Mouse (Mus musculus) heart, postnatal 25 days (tissue): ENCODE data around the gene Olfr435. TPM values are rescaled to one million over a fixed set of nuclear protein-coding genes. Genes with fewer than 3 reads are reported as not detected.
"Not testable (repeated sequence)": the region's sequence is repeated elsewhere in the genome, so short reads cannot be mapped to it uniquely, and the experiment has no call there.

Experiments used
- DNase-seq: peaks from one replicate; pipeline ENCODE4 v3.0.0; 2022; ENCODE audit warnings: low spot score
- intact Hi-C: fragments of 180-260 bp; cut with DNase I; formaldehyde crosslinking; loops from one replicate; pipeline ENCODE4 v1.15.1; 2025
- total RNA-seq, 2 experiments: library from RNA; stranded (reverse); gene quantifications; 2 replicates each; pipeline ENCODE4 v1.2.3; 2021

Olfr435 gene
- total RNA-seq = not detected

GRCm38 (mm10) chr6:43196781-43197180 lies at the start of gene Olfr435:
Gene Olfr435, plus strand, starts transcription at chr6:43197146.
- no peak for DNase-seq
- intact Hi-C loops = no loop called here

GRCm38 (mm10) chr6:43159502-43159901 lies 37.4 kb upstream of the Olfr435 start:
- intact Hi-C loops = no loop called here
- no peak for DNase-seq

GRCm38 (mm10) chr6:43162982-43163381 lies 34.0 kb upstream of the Olfr435 start, which contains the start of gene Olfr437:
Gene Olfr437, plus strand, starts transcription at chr6:43163282.
- intact Hi-C loops = no loop called here
- no peak for DNase-seq

- no peak for DNase-seq
- intact Hi-C loops = no loop called here
These were observed 29.7 kb upstream of the Olfr435 start for GRCm38 (mm10) chr6:43167246-43167645.

GRCm38 (mm10) chr6:43171840-43172239 lies 25.1 kb upstream of the Olfr435 start, which contains the start of gene Olfr13:
Gene Olfr13, plus strand, starts transcription at chr6:43172140.
- no peak for DNase-seq
- intact Hi-C loops = no loop called here

- intact Hi-C loops = no loop called here
- DNase-seq = no peak
These were observed 18.8 kb upstream of the Olfr435 start for GRCm38 (mm10) chr6:43178129-43178528.

GRCm38 (mm10) chr6:43178584-43179501 lies 18.1 kb upstream of the Olfr435 start:
- intact Hi-C loops = no loop called here
- DNase-seq = no peak

- intact Hi-C loops = no loop called here
- DNase-seq = no peak
These were observed 6.0 kb upstream of the Olfr435 start for GRCm38 (mm10) chr6:43190986-43191385.

- no peak for DNase-seq
- intact Hi-C loops = no loop called here
These were observed 1.1 kb downstream of the Olfr435 start for GRCm38 (mm10) chr6:43198094-43198493.

GRCm38 (mm10) chr6:43202786-43203185 lies 5.8 kb downstream of the Olfr435 start:
- no peak for DNase-seq
- intact Hi-C loops = no loop called here

GRCm38 (mm10) chr6:43205355-43205754 lies 8.4 kb downstream of the Olfr435 start:
- intact Hi-C loops = no loop called here
- no peak for DNase-seq

GRCm38 (mm10) chr6:43212873-43213272 lies 15.9 kb downstream of the Olfr435 start, which contains the start of gene Olfr434:
Gene Olfr434, plus strand, starts transcription at chr6:43213021.
- intact Hi-C loops, DNase-seq: not testable (repeated sequence)

GRCm38 (mm10) chr6:43231255-43231654 lies 34.3 kb downstream of the Olfr435 start, which contains the start of gene Olfr47:
Gene Olfr47, plus strand, starts transcription at chr6:43231529.
- intact Hi-C loops = not testable (repeated sequence)

GRCm38 (mm10) chr6:43242061-43242460 lies 45.1 kb downstream of the Olfr435 start:
- intact Hi-C loops = loop anchor here (5.0 kb wide), 1 partner anchor 35 kb away; no protein-coding TSS in a partner anchor

More at GRCm38 (mm10) chr6:43231255-43231654, 34.3 kb downstream of the Olfr435 start, which contains the start of gene Olfr47:
- DNase-seq = not testable (repeated sequence)

GRCm38 (mm10) chr6:43247396-43247795 lies 50.5 kb downstream of the Olfr435 start:
- no peak for DNase-seq
- intact Hi-C loops = no loop called here

More at GRCm38 (mm10) chr6:43242061-43242460, 45.1 kb downstream of the Olfr435 start:
- DNase-seq = no peak

- intact Hi-C loops = no loop called here
- no peak for DNase-seq
These were observed 56.0 kb downstream of the Olfr435 start for GRCm38 (mm10) chr6:43252994-43253393.

Other genes with a start within 250 kb of the Olfr435 start
- gene Olfr444, start 248.1 kb upstream of the Olfr435 start, total RNA-seq = not detected
- not detected for gene Olfr441, start 90.8 kb upstream of the Olfr435 start, total RNA-seq
- gene Olfr237-ps1, start 50.6 kb upstream of the Olfr435 start, total RNA-seq = not detected
- not detected for gene Olfr437, start 33.9 kb upstream of the Olfr435 start, total RNA-seq
- gene Olfr13, start 25.0 kb upstream of the Olfr435 start, total RNA-seq = not detected
- not detected for gene Olfr434, start 15.9 kb downstream of the Olfr435 start, total RNA-seq
- gene Olfr47, start 34.4 kb downstream of the Olfr435 start, total RNA-seq = not detected
- gene Arhgef5, start 68.4 kb downstream of the Olfr435 start, total RNA-seq = 10 to 100 TPM; 12.1 to 12.4 TPM
- not detected for gene Nobox, start 112.4 kb downstream of the Olfr435 start, total RNA-seq